Mouse (Mus musculus) CD4-positive naive resting alpha-beta T cell, adult 57 days (primary cell): ENCODE data around the gene Spire2. TPM values are rescaled to one million over a fixed set of nuclear protein-coding genes. Genes with fewer than 3 reads are reported as not detected.

Source experiments
- total RNA-seq: library from RNA; stranded (reverse); gene quantifications from one replicate; pipeline ENCODE4 v1.2.4, GENCODE M21; 2023

The Spire2 gene
- total RNA-seq: not detected

GRCm38 (mm10) chr8:123332262-123333090 lies at the start of gene Spire2:
Gene Spire2, plus strand, starts transcription at chr8:123332713.

GRCm38 (mm10) chr8:123318467-123318911 lies 14.0 kb upstream of the Spire2 start, which contains the start of gene Fanca:
Gene Fanca, minus strand, starts transcription at chr8:123318576.

GRCm38 (mm10) chr8:123373403-123374238 lies 41.1 kb downstream of the Spire2 start, which contains the start of gene Tcf25:
Gene Tcf25, plus strand, starts transcription at chr8:123373753.

GRCm38 (mm10) chr8:123406786-123407185 lies 74.3 kb downstream of the Spire2 start, which contains the start of gene Mc1r:
Gene Mc1r, plus strand, starts transcription at chr8:123407107.

GRCm38 (mm10) chr8:123411246-123411645 lies 78.7 kb downstream of the Spire2 start, which contains the start of gene Tubb3:
Gene Tubb3, plus strand, starts transcription at chr8:123411424.

Other genes starting within 250 kb of the Spire2 start
- gene Rpl13, start 230.4 kb upstream of the Spire2 start, total RNA-seq: 1,857 TPM
- 0.38 TPM for gene Cpne7, start 215.3 kb upstream of the Spire2 start, total RNA-seq
- gene Sult5a1, start 174.4 kb upstream of the Spire2 start, total RNA-seq: not detected
- not detected for gene Dpep1, start 146.5 kb upstream of the Spire2 start, total RNA-seq
- 74.4 TPM for gene Chmp1a, start 120.0 kb upstream of the Spire2 start, total RNA-seq
- not detected for gene Spata33, start 119.9 kb upstream of the Spire2 start, total RNA-seq
- 52.6 TPM for gene Cdk10, start 107.9 kb upstream of the Spire2 start, total RNA-seq
- 14.5 TPM for gene Spata2l, start 96.5 kb upstream of the Spire2 start, total RNA-seq
- gene Zfp276, start 78.5 kb upstream of the Spire2 start, total RNA-seq: 27.6 TPM
- 31.1 TPM for gene Vps9d1, start 78.4 kb upstream of the Spire2 start, total RNA-seq
- gene Fanca, start 14.1 kb upstream of the Spire2 start, total RNA-seq: 10.3 TPM
- gene Tcf25, start 41.0 kb downstream of the Spire2 start, total RNA-seq: 216 TPM
- gene Mc1r, start 74.4 kb downstream of the Spire2 start, total RNA-seq: 0.21 TPM
- gene Tubb3, start 78.7 kb downstream of the Spire2 start, total RNA-seq: 0.30 TPM
- gene Def8, start 90.8 kb downstream of the Spire2 start, total RNA-seq: 7.9 TPM
- 46.9 TPM for gene Afg3l1, start 145.2 kb downstream of the Spire2 start, total RNA-seq
- not detected for gene Dbndd1, start 182.8 kb downstream of the Spire2 start, total RNA-seq
- 3.9 TPM for gene Gas8, start 186.1 kb downstream of the Spire2 start, total RNA-seq